Mouse (Mus musculus): Measurements from ENCODE around the gene Thbs3. TPM values are rescaled to one million over a fixed set of nuclear protein-coding genes. Genes with fewer than 3 reads are reported as not detected.
A peak's percentile ranks its signal among the peaks of the same experiment; 100 is the strongest.
"Not testable (repeated sequence)": the region's sequence is repeated elsewhere in the genome, so short reads cannot be mapped to it uniquely, and the experiment has no call there.

Gene Thbs3
- polyA plus RNA-seq, 1 experiment = 0.07 TPM

DNA sequence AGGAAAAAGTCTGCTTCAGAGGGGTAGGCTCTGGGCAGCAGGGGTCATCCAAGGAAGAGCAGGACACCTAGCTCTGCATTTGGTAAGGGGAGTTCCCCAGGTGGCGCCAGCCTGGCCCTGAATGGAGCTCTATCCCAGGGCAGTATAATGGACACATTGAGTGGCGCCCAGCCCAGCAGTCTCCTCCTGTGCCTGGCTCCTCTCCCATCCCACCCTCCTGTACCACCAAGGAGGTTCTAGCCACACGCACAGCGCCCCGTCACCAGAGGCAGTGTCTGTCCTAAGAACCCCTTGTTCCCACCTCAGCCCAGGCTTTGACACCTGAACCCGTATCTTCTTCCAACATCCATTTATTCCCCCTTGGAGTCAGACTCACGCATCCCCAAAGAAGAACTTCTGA lies 5.2 kb upstream of the Thbs3 start:
- Histone ChIP-seq H3K36me3 (replicated peaks; ENCODE audit: low read length) (peaks cover 74% of the 10 kb centered on the region), H3K4me3 (replicated peaks) (no peak overlapping the region), H3K27me3 (replicated peaks) (no peaks in the 10 kb centered on the region), H3K4me1 (peaks cover 41% of the 10 kb centered on the region), H3K9me3 (no peaks in the 10 kb centered on the region)
- no peak for TF ChIP-seq FLI1 (IDR thresholded peaks at IDR 0.05; ENCODE audit: low read length)
- TF ChIP-seq GATA1 (IDR thresholded peaks at IDR 0.05; ENCODE audit: borderline replicate concordance, low read length) = no peak

DNA sequence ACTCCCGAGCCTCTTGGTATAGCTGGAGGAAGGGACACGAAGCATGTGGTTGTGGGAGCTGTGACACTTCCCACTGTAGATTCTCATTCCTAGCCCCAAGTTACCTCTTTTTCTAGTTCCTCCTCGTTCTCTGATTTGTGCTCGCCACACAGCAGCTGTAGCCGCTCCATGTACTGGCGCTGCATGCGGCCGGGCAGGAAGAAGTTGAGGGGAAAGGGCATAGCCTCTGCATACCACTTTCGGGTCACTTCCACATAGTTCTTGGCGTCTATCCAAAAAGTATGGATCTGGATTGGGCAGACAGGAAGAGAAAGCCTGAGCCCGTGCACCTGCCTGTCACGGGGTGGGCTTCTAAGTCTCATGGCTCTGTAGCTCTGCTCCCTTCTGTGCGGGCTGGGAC lies 4.8 kb upstream of the Thbs3 start:
- Histone ChIP-seq H3K4me1 (peaks cover 46% of the 10 kb centered on the region), H3K27me3 (replicated peaks) (peaks cover 1% of the 10 kb centered on the region), H3K9me3 (no peaks in the 10 kb centered on the region), H3K36me3 (replicated peaks; ENCODE audit: low read length) (peaks cover 69% of the 10 kb centered on the region), H3K4me3 (replicated peaks) (no peak overlapping the region)
- TF ChIP-seq GATA1 (IDR thresholded peaks at IDR 0.05; ENCODE audit: borderline replicate concordance, low read length) (no peak), FLI1 (IDR thresholded peaks at IDR 0.05; ENCODE audit: low read length) (no peak)

DNA sequence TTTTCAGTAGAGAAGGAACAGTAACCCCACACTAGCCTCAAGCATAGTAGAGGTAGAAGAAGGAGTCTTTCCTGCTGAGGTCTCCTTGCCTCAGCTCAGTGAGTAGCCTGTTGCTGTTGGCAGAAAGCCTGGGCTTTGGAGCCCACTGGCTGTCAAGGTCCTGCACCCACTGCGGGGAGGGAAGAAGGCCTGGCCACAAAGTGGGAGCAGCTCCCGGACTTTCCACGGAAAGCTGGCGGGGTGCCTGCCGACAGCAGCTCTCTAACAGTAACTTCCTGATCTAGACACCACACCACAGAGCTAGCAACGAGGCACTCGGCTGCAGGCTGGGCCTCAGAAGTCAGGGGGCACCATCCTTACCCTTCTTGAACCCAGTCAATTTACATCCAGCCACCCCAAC lies 4.2 kb upstream of the Thbs3 start:
- Histone ChIP-seq H3K36me3 (replicated peaks; ENCODE audit: low read length) (peaks cover 64% of the 10 kb centered on the region), H3K9me3 (no peaks in the 10 kb centered on the region), H3K27me3 (replicated peaks) (peaks cover 2% of the 10 kb centered on the region), H3K4me1 (peaks cover 51% of the 10 kb centered on the region), H3K4me3 (replicated peaks) (no peak overlapping the region)
- no peak for TF ChIP-seq GATA1 (IDR thresholded peaks at IDR 0.05; ENCODE audit: borderline replicate concordance, low read length)
- no peak for TF ChIP-seq FLI1 (IDR thresholded peaks at IDR 0.05; ENCODE audit: low read length)

DNA sequence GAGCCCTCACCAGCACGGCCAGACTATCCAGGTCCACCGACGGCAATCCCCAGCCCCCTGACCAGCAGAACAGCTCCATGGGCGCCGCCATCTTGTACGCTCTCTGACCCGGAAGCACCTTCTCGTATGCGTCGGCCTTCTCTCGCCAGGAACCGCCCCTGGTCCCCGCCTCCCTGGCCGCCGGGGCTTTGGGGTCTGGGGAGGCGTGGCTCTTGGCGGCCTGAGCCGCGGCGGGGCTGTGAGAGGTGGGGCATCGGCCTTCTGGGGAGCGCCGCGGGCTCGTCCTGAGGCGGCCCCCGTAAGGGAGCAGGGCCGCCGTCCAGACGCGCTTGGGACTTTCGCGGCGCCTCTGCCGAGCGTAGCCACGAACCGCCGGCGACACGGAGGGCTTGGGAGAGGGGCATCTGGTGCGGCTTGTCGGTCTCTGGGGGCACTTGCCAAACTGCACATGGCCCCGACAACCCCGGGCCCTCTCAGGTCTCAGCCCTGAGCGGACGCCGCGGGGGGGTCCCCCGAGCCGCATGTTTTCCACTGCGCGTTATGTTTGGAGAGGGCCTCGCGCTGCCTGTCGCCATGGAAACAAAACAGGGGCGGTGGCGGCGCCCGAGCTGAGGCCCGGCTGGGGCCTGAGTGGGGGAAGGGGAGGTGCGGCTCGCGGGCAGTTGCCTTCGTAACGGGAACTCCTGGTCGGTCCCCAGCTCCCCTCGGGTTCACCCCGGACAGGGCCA lies 1.0 kb upstream of the Thbs3 start:
- peaks cover 69% of the 10 kb centered on the region for H3K4me1 ChIP-seq
- H3K27me3 ChIP-seq (replicated peaks) = peaks cover 26% of the 10 kb centered on the region
- TF ChIP-seq GATA1 (IDR thresholded peaks at IDR 0.05; ENCODE audit: borderline replicate concordance, low read length) = no peak
- TF ChIP-seq FLI1 (IDR thresholded peaks at IDR 0.05; ENCODE audit: low read length) = no peak
- peaks cover 31% of the 10 kb centered on the region for H3K36me3 ChIP-seq (replicated peaks; ENCODE audit: low read length)
- peak overlapping the region; percentile 99 for H3K4me3 ChIP-seq (replicated peaks)
- H3K9me3 ChIP-seq = no peaks in the 10 kb centered on the region

DNA sequence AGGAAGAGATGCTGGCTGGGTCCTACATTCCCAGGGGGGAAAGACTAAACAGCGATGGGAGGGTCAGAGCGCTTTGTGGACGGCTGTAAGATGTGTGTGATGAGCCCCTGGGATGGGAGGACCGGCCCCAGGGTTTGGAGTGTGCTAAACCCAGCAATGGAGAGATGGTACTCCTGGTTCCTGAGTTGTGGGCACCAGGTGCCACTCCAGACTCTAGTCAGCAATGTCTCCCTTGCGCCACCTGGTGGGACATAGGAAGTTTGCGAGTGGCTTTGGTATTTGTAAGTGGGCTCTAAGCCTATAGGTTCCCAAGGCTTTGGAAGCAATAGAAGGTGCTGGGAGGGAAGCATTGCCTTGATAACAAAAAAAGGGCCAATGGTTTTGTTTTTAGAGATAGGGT lies 873 bp downstream of the Thbs3 start:
- peak overlapping the region; percentile 67 for H3K4me3 ChIP-seq (replicated peaks)
- no peaks in the 10 kb centered on the region for H3K9me3 ChIP-seq
- TF ChIP-seq FLI1 (IDR thresholded peaks at IDR 0.05; ENCODE audit: low read length) (no peak), GATA1 (IDR thresholded peaks at IDR 0.05; ENCODE audit: borderline replicate concordance, low read length) (no peak)
- H3K4me1 ChIP-seq = peaks cover 73% of the 10 kb centered on the region
- H3K27me3 ChIP-seq (replicated peaks) = peaks cover 37% of the 10 kb centered on the region
- peaks cover 12% of the 10 kb centered on the region for H3K36me3 ChIP-seq (replicated peaks; ENCODE audit: low read length)

DNA sequence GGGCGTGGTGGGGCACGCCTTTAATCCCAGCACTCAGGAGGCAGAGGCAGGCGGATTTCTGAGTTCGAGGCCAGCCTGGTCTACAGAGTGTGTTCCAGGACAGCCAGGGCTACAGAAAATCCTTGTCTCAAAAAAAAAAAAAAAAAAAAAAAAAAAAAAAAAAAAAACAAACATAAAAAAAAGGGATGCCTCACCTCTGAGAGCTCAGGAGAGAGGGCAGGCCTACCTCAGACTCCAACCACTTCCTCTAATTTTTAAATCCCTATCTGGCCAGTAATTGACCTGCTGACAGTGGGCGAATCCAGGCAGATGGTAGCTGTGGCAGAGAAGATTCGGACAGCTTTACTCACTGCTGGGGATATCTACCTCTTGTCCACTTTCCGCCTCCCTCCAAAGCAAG lies 1.4 kb downstream of the Thbs3 start:
- not testable (repeated sequence) for H3K9me3 ChIP-seq; H3K4me3 ChIP-seq (replicated peaks); H3K36me3 ChIP-seq (replicated peaks; ENCODE audit: low read length)
- Histone ChIP-seq H3K27me3 (replicated peaks) (peaks cover 42% of the 10 kb centered on the region), H3K4me1 (peaks cover 74% of the 10 kb centered on the region)

DNA sequence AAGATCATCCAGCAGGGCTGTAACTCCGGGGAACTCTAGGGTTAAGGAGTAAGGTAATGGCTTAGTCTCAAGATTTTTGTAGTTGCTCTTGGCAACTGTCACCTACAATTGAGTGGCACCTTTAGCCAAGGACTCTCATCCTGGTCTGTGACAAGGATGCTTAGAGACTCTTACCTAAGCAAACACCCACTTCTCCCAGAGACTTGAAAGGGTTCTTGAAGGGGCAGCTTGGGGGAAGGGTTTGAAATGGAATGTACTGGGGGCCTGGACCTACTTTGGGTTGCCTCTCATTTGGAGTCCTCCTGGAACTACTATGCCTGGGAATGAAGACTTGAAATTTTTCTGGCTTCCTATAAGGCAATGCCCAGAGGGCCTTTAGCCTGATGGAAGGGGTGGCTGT lies 3.3 kb downstream of the Thbs3 start:
- peak overlapping the region; percentile 46 for H3K4me3 ChIP-seq (replicated peaks)
- H3K9me3 ChIP-seq = no peaks in the 10 kb centered on the region
- no peaks in the 10 kb centered on the region for H3K36me3 ChIP-seq (replicated peaks; ENCODE audit: low read length)
- no peak for TF ChIP-seq FLI1 (IDR thresholded peaks at IDR 0.05; ENCODE audit: low read length)
- no peak for TF ChIP-seq GATA1 (IDR thresholded peaks at IDR 0.05; ENCODE audit: borderline replicate concordance, low read length)
- peaks cover 58% of the 10 kb centered on the region for H3K4me1 ChIP-seq
- H3K27me3 ChIP-seq (replicated peaks) = peaks cover 51% of the 10 kb centered on the region

DNA sequence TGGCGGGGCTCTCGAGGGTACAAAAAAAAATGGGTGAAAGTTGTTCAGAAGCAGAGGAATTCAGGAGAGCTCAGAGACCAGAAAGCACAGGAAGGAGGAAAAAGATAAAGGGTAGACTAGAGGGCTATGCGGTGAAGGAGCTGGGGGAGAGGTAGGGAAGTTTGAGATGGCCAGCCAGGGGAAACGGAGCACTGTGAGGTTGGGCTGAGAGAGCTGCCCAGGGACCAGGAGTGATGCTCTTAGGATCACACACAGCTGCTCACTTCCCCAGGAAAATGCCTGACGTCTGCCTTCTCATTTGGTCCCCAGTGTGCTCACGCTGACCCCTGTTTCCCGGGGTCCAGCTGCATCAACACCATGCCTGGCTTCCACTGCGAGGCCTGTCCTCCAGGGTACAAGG lies 4.6 kb downstream of the Thbs3 start:
- H3K4me1 ChIP-seq = peaks cover 57% of the 10 kb centered on the region
- H3K27me3 ChIP-seq (replicated peaks) = peaks cover 64% of the 10 kb centered on the region
- no peak overlapping the region for H3K4me3 ChIP-seq (replicated peaks)
- TF ChIP-seq GATA1 (IDR thresholded peaks at IDR 0.05; ENCODE audit: borderline replicate concordance, low read length) (no peak), FLI1 (IDR thresholded peaks at IDR 0.05; ENCODE audit: low read length) (no peak)
- H3K9me3 ChIP-seq = no peaks in the 10 kb centered on the region
- no peaks in the 10 kb centered on the region for H3K36me3 ChIP-seq (replicated peaks; ENCODE audit: low read length)

DNA sequence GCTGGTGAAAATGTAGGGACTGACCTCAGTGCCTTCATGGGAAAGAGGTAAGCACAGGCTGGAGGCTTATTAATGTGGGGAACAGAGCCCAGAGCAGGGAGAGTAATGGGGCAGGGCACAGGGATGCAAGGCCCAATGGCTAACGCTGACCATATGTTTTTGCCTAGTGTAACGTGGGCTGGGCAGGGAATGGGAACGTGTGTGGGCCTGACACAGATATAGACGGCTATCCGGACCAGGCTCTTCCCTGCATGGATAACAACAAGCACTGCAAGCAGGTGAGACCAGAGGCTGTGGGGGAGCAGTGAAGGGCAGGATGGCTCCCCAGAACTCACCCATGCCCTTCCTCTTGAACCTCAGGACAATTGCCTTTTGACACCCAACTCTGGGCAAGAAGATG lies 6.2 kb downstream of the Thbs3 start:
- Histone ChIP-seq H3K36me3 (replicated peaks; ENCODE audit: low read length) (no peaks in the 10 kb centered on the region), H3K4me3 (replicated peaks) (no peak overlapping the region), H3K9me3 (no peaks in the 10 kb centered on the region), H3K4me1 (peaks cover 45% of the 10 kb centered on the region), H3K27me3 (replicated peaks) (peaks cover 78% of the 10 kb centered on the region)
- TF ChIP-seq FLI1 (IDR thresholded peaks at IDR 0.05; ENCODE audit: low read length) = no peak
- no peak for TF ChIP-seq GATA1 (IDR thresholded peaks at IDR 0.05; ENCODE audit: borderline replicate concordance, low read length)

DNA sequence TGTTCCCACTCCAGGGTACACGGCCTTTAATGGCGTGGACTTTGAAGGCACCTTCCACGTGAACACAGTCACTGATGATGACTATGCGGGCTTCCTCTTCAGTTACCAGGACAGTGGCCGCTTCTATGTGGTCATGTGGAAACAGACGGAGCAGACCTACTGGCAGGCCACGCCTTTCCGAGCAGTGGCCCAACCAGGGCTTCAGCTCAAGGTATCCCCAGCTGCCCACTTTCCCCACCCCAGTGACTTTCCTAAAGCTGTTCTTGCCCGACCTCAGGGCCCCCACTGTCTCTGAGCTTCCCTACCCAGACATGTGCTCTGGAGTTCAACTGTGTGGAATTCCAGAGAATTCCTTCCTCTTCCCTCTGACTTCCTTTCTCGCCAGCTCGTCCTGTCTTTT lies 9.8 kb downstream of the Thbs3 start:
- TF ChIP-seq GATA1 (IDR thresholded peaks at IDR 0.05; ENCODE audit: borderline replicate concordance, low read length) (no peak), FLI1 (IDR thresholded peaks at IDR 0.05; ENCODE audit: low read length) (no peak)
- Histone ChIP-seq H3K4me1 (peaks cover 51% of the 10 kb centered on the region), H3K4me3 (replicated peaks) (no peak overlapping the region), H3K36me3 (replicated peaks; ENCODE audit: low read length) (no peaks in the 10 kb centered on the region), H3K27me3 (replicated peaks) (peaks cover 69% of the 10 kb centered on the region), H3K9me3 (no peaks in the 10 kb centered on the region)
